Mouse (Mus musculus) limb, embryonic 13.5 days (tissue): ENCODE data around the gene Tmem38b. TPM values are rescaled to one million over a fixed set of nuclear protein-coding genes. Genes with fewer than 3 reads are reported as not detected.
"Not testable (repeated sequence)": the region's sequence is repeated elsewhere in the genome, so short reads cannot be mapped to it uniquely, and the experiment has no call there.

ENCODE experiments used
- ATAC-seq: fragments of 200-750 bp; cut with Nextera tagmentation; 2 replicates; pipeline ENCODE4 v1.8.0; 2017; ENCODE audit warnings: low read depth, moderate number of reproducible peaks, moderate TSS enrichment; ENCODE audit not compliant: low FRiP score
- H3K27ac ChIP-seq: fragments of 300-500 bp; sonication (generic); 2 replicates; pipeline ENCODE4 v1.5.1; 2015; ENCODE audit warnings: inconsistent platforms, mild to moderate bottlenecking, moderate library complexity
- H3K27me3 ChIP-seq: fragments of 300-500 bp; sonication (generic); 2 replicates; pipeline ENCODE4 v1.6.1; 2015; ENCODE audit warnings: mild to moderate bottlenecking, inconsistent platforms
- H3K36me3 ChIP-seq: fragments of 300-500 bp; sonication (generic); 2 replicates; pipeline ENCODE4 v1.6.1; 2015; ENCODE audit warnings: inconsistent platforms, mild to moderate bottlenecking, moderate library complexity
- H3K4me1 ChIP-seq: fragments of 300-500 bp; sonication (generic); 2 replicates; pipeline ENCODE4 v1.6.1; 2015; ENCODE audit warnings: inconsistent platforms
- H3K4me2 ChIP-seq: fragments of 300-500 bp; sonication (generic); replicated peaks from 2 replicates; pipeline ENCODE4 v1.6.1; 2015; ENCODE audit warnings: inconsistent platforms, mild to moderate bottlenecking, moderate library complexity
- H3K4me3 ChIP-seq: fragments of 300-500 bp; sonication (generic); 2 replicates; pipeline ENCODE4 v1.5.1; 2015; ENCODE audit warnings: moderate library complexity, mild to moderate bottlenecking, inconsistent platforms
- H3K9ac ChIP-seq: fragments of 300-500 bp; sonication (generic); 2 replicates; pipeline ENCODE4 v1.6.1; 2015; ENCODE audit warnings: mild to moderate bottlenecking, inconsistent platforms
- H3K9me3 ChIP-seq: fragments of 300-500 bp; sonication (generic); 2 replicates; pipeline ENCODE4 v1.6.1; 2016; ENCODE audit warnings: inconsistent platforms
- WGBS: fragments of 180-500 bp; shearing (Covaris S2); methylation state at CpG from one replicate; pipeline ENCODE4 v1.1.7; 2015; 5-methylcytosine and 5-hydroxymethylcytosine counted together
- polyA plus RNA-seq: library from polyadenylated mRNA; unstranded; fragments of >200 nt; fragmentation: Nextera tagmentation; extraction: Ambion mirVana; gene quantifications from 2 replicates; pipeline ENCODE4 v1.2.1, GENCODE M21; 2015

Tmem38b gene
- polyA plus RNA-seq, 1 experiment from 2014 or later, result 10.5 TPM

DNA sequence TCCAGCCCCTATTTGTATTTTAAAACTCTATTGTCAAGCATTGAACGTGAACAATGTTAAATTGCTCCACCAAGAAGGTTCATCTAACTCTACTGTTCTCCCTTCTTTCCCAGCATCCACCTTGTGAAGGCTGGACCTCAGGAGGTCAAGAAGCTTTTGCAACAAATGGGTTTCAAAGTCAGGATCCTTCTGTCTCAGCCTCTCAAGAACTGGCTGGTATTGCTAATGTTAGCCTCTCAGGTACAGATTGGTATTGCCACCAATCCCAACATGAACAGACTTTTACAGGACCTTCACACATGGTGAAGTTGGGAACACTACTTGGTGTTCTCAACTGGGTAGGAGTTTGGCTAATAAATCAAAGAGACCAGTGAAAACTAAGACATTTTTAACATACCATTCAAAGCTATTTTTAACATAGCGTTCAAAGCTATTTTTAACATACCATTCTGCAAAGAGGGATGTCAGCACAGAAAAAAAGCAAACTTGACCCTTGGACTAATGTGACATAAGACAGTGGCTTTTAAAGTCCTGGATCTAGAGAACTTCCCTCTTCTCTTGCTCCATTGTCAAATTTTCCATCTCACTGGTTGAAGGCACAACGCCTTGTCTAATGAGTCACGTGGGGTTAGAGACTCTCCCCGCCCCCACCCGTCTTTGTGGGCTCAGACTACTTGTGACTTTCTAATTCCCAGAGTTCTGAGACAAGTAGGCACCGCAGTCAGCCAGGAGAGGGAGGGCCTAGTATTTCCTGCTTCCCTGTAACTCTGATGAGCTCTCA, 26.8 kb upstream of the Tmem38b start:
- Histone ChIP-seq H3K4me1 (peaks cover 3% of the 10 kb centered on the region; the same call in 1 of the 2 replicates), H3K27ac (no peak overlapping the region), H3K36me3 (no peaks in the 10 kb centered on the region), H3K9me3 (no peaks in the 10 kb centered on the region), H3K27me3 (no peaks in the 10 kb centered on the region), H3K4me2 (no peak overlapping the region), H3K9ac (no peak overlapping the region), H3K4me3 (no peak overlapping the region)
- no peak for ATAC-seq
- WGBS, result 65% methylated on average over 7 of the region's 7 CpGs

DNA sequence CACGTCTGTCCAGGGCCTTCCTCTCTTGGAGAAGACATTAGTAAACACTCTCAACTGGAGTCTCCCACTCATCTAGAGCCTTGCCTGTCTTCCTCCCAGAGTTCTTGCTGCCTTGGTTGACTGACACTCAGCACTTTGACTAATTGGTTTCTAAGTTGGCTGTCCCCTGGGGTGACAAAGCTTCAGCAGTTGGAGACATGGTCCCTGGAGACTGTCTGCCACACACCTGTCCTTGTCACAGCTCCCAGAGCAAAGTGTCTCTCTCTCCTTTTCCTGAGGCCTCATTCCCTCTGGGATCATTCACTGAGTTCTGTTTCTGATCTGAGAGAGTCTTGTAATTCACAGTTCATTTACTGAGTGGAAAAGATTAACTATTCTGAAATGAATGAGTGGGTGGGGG, 26.1 kb upstream of the Tmem38b start:
- Histone ChIP-seq H3K36me3 (no peaks in the 10 kb centered on the region), H3K27me3 (no peaks in the 10 kb centered on the region), H3K27ac (no peak overlapping the region), H3K9me3 (0 out of 2 replicates have a peak, but pooled peaks cover 2% of the 10 kb centered on the region), H3K4me2 (no peak overlapping the region), H3K4me1 (peaks cover 3% of the 10 kb centered on the region; the same call in 1 of the 2 replicates), H3K4me3 (no peak overlapping the region), H3K9ac (no peak overlapping the region)
- WGBS, result 69% methylated on average over 1 of the region's 1 CpGs
- no peak for ATAC-seq

DNA sequence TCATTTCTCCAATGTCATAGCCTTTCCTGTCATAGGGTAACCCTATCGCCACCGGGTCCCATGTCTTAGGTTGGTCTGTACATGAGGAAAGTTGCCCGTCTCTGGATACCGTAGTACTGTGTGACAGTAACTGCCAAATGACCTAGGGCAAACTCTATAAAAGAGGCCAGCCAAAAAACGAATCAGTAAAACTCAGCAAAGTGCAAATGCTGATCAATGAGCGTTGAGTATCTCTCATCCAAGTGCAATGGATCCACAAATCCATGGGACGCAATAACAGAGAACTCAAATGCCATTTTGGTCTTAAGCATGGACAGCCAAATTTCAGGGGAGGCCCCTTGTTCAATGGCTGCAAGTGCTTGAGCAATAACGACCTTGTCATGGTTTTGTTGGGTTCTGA, 22.2 kb upstream of the Tmem38b start:
- H3K4me2 ChIP-seq, ATAC-seq, H3K4me1 ChIP-seq, H3K27me3 ChIP-seq, H3K4me3 ChIP-seq, H3K9me3 ChIP-seq, H3K36me3 ChIP-seq, H3K9ac ChIP-seq, H3K27ac ChIP-seq: not testable (repeated sequence)
- WGBS, result 95% methylated on average over 8 of the region's 8 CpGs

DNA sequence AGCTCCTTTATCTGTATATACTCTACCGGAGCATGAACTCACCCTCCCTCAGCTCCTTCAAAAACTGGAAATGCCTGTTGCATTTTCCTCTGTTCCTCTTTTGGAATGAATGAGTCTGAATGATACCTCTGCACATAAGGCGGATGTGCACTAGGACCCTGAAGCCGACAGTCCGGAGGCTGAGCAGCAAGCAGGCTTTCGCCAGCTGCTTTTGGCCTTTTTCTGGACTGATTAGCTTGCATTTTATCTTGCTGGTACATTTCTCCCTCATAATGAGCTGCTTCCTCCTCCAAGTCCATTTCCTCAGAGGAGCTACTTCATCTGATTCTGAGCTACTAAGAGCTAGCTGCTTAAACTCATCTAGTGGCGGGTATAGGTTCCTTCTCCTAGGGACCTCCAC, 19.4 kb upstream of the Tmem38b start:
- not testable (repeated sequence) for H3K36me3 ChIP-seq, H3K9ac ChIP-seq, H3K4me2 ChIP-seq, ATAC-seq, H3K4me3 ChIP-seq, H3K9me3 ChIP-seq, H3K27ac ChIP-seq, H3K27me3 ChIP-seq, H3K4me1 ChIP-seq
- WGBS, result 79% methylated on average over 6 of the region's 6 CpGs

DNA sequence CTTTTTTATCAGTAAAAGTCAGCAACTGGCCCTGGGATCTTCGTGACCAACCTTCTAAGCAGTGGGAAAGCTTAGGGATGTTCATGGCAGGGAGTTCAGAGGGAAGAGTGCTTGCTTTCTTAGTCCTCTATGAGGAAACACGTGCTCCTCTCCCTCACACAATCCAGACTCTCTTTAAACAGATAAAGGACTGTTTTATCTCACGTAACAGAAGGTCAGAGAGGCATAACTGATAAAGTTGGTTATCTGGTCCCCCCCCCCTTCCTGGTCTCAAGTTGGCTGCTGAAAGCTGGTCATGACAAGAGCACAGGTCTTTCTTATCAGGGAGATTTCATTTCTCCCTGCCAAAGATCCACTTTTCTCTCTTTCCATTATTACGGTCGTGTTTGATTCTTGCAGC, 7.5 kb upstream of the Tmem38b start:
- Histone ChIP-seq H3K9me3 (no peaks in the 10 kb centered on the region), H3K4me3 (no peak overlapping the region), H3K36me3 (no peaks in the 10 kb centered on the region), H3K9ac (no peak overlapping the region), H3K4me2 (no peak overlapping the region), H3K27me3 (no peaks in the 10 kb centered on the region), H3K27ac (no peak overlapping the region), H3K4me1 (no peaks in the 10 kb centered on the region)
- no peak for ATAC-seq
- WGBS, result 75% methylated on average over 5 of the region's 5 CpGs

DNA sequence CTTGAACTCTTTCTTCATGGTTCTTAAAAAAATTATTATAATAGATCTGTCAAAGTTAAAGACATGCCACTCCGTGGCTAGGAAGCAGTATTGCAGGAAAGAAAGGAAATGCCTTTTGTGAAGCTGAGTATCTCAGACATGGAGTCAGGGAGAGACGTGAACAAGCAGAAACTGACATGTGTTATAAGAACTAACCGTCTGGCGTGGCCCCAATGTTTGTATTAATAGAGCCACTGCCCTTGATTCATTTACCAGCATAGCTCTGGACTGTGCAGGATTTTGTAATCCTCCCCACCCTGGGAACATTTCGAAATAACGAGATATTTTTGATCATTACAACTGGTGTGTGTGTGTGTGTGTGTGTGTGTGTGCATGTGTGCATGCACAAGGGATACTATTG, 2.1 kb upstream of the Tmem38b start:
- Histone ChIP-seq H3K9me3 (no peaks in the 10 kb centered on the region), H3K4me1 (peaks cover 10% of the 10 kb centered on the region; the same call in 1 of the 2 replicates), H3K36me3 (no peaks in the 10 kb centered on the region), H3K4me2 (no peak overlapping the region), H3K27ac (no peak overlapping the region), H3K9ac (no peak overlapping the region), H3K4me3 (no peak overlapping the region), H3K27me3 (no peaks in the 10 kb centered on the region)
- ATAC-seq, result no peak
- 47% methylated on average over 6 of the region's 6 CpGs for WGBS

DNA sequence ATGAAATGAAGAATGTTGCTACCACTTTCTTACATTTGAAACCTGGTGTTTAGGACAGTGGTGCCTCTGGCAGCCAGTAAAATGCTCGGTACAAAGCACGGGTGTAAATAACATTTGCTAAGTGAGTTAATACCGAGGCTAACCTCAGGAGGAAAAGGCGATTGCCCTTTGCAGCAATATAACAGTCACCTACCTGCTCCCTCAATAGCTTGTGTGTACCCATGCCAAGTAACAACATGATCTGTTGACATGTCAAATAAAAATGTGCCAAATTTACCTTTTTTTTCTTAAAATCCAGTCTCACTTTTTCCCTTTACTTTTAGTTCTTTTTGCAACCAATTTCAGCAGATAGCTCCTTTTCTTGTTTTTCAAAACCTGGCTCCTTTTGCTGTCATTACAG, 1.0 kb upstream of the Tmem38b start:
- no peaks in the 10 kb centered on the region for H3K9me3 ChIP-seq
- peaks cover 10% of the 10 kb centered on the region; the same call in 1 of the 2 replicates for H3K4me1 ChIP-seq
- WGBS, result 34% methylated on average over 4 of the region's 4 CpGs
- H3K4me3 ChIP-seq, result no peak overlapping the region
- no peak overlapping the region for H3K9ac ChIP-seq
- H3K27ac ChIP-seq, result no peak overlapping the region
- no peak overlapping the region for H3K4me2 ChIP-seq
- H3K36me3 ChIP-seq, result no peaks in the 10 kb centered on the region
- no peaks in the 10 kb centered on the region for H3K27me3 ChIP-seq
- no peak for ATAC-seq

DNA sequence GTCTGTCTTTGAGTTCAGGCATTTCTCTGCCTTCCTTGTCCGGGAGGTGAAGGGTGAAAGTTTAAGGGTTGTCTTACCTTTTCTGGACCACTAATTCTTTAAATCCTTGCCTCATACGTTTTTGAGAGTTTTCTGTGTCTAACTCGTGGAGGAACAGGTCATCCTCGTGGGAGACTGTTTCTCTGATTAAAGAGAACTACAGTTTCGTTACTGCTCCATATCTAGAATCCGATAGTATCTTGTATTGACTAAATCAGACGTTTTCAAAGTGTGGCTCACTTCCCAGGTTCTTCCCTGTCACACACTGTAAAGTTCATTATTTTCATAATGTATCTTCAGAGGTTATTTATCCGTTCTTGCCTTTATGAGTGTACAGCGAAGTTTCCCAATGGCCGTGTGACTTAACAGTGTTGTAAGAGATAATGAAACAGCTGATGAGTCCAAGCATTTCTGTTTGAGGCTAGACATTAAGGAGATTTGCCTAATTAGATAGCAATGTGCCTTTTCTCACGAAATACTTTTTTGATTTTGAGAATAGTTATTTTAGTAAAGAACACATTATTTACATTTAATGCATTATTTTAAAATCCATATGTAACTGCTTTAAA, 900 bp downstream of the Tmem38b start:
- peak overlapping the region; percentile 86 for H3K4me3 ChIP-seq
- ATAC-seq, result no peak
- WGBS, result 18% methylated on average over 11 of the region's 11 CpGs
- H3K27ac ChIP-seq, result no peak overlapping the region
- H3K4me2 ChIP-seq, result peak overlapping the region; percentile 73
- H3K9me3 ChIP-seq, result no peaks in the 10 kb centered on the region
- no peaks in the 10 kb centered on the region for H3K36me3 ChIP-seq
- H3K4me1 ChIP-seq, result peaks cover 10% of the 10 kb centered on the region; the same call in 1 of the 2 replicates
- H3K9ac ChIP-seq, result peak overlapping the region; percentile 76
- no peaks in the 10 kb centered on the region for H3K27me3 ChIP-seq

DNA sequence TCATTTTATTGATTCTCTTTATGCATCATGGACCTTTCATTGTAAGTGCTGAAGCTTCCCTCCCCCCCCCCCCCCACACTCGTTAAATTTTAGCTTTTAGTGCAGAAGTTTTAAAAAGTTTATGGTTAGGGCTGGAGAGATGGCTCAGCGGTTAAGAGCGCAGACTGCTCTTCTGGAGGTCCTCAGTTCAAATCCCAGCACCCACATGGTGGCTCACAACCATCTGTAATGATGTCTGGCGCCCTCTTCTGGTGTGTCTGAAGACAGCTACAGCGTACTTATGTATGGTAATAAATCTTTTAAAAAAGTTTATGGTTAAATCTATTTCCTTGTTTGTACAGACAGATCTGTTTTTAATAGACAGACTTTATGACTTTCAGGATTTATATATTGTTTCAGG, 2.0 kb downstream of the Tmem38b start:
- no peak for ATAC-seq
- WGBS, result 68% methylated on average over 5 of the region's 5 CpGs
- H3K9me3 ChIP-seq, result no peaks in the 10 kb centered on the region
- no peak overlapping the region for H3K4me2 ChIP-seq
- no peak overlapping the region for H3K4me3 ChIP-seq
- H3K36me3 ChIP-seq, result no peaks in the 10 kb centered on the region
- H3K27me3 ChIP-seq, result no peaks in the 10 kb centered on the region
- H3K27ac ChIP-seq, result no peak overlapping the region
- peaks cover 10% of the 10 kb centered on the region; the same call in 1 of the 2 replicates for H3K4me1 ChIP-seq
- H3K9ac ChIP-seq, result no peak overlapping the region

DNA sequence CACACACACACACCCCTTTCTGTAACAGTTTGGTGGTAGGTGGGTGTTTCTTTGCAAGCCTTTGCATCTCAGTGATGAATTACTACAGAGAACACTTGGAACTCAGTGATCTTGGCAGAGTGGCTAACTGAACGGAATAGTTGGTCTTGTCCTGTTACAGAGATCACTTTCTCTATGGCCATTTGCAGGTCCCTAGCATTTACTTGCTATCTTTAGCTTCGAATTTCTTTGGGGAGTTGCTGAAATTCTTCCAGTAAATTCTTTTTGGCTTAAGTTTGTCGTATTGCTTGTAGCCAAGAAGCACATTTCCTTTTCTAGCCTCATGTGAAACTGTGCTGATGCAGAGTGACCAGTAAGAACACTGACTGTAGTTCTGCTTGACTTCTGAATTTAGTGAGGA, 3.1 kb downstream of the Tmem38b start:
- no peaks in the 10 kb centered on the region for H3K27me3 ChIP-seq
- no peak overlapping the region for H3K4me2 ChIP-seq
- no peak overlapping the region for H3K9ac ChIP-seq
- H3K4me1 ChIP-seq, result peaks cover 10% of the 10 kb centered on the region; the same call in 1 of the 2 replicates
- no peaks in the 10 kb centered on the region for H3K36me3 ChIP-seq
- no peak for ATAC-seq
- H3K27ac ChIP-seq, result no peak overlapping the region
- H3K9me3 ChIP-seq, result no peaks in the 10 kb centered on the region
- 71% methylated on average over 3 of the region's 3 CpGs for WGBS
- H3K4me3 ChIP-seq, result no peak overlapping the region

DNA sequence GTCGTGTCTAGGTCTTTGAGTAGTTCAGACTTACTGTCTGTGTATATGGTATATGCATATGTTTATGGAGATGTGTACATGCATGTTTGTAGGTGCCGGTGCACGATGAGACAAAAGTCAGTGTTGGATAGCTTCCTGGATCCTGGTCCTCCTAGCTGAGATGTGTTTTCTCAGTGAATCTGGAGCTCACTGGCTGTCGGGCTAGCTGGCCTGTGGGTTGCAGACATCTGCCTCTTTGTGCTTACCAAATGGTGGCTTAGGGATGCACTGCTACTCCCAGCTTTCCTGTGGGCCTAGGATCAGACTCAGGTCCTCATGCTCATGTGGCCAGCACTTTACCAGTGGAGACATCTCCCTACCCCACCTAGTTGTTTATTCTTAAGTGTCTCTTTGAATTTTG, 4.2 kb downstream of the Tmem38b start:
- no peak overlapping the region for H3K9ac ChIP-seq
- H3K27ac ChIP-seq, result no peak overlapping the region
- H3K4me1 ChIP-seq, result peaks cover 10% of the 10 kb centered on the region; the same call in 1 of the 2 replicates
- no peaks in the 10 kb centered on the region for H3K36me3 ChIP-seq
- H3K27me3 ChIP-seq, result no peaks in the 10 kb centered on the region
- 89% methylated on average over 4 of the region's 4 CpGs for WGBS
- no peaks in the 10 kb centered on the region for H3K9me3 ChIP-seq
- no peak overlapping the region for H3K4me2 ChIP-seq
- no peak for ATAC-seq
- no peak overlapping the region for H3K4me3 ChIP-seq

DNA sequence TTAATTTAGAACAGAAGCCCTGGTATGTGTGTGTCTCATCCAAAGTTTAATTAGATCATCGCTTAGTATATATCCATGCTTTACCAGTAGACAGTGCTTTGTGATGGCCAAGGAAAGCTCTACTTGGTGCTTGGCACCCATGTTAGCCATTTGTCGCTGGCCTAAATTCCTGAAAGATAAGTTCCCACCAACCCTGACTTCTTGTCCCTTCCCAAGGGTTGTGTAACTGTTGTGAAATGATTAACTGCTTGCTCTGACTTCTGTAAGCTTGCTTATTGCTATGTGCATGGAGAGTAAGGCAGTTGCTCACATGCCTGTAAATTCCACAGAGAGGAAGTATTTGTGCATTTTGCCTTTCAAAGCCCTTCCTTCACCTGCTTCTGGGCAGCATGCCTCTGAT, 4.7 kb downstream of the Tmem38b start:
- Histone ChIP-seq H3K4me3 (no peak overlapping the region), H3K4me1 (peaks cover 7% of the 10 kb centered on the region; the same call in 1 of the 2 replicates), H3K36me3 (no peaks in the 10 kb centered on the region), H3K4me2 (no peak overlapping the region), H3K9me3 (no peaks in the 10 kb centered on the region), H3K27me3 (no peaks in the 10 kb centered on the region), H3K27ac (no peak overlapping the region), H3K9ac (no peak overlapping the region)
- no peak for ATAC-seq
- WGBS, result 92% methylated on average over 2 of the region's 2 CpGs
